Mouse (Mus musculus): Measurements from ENCODE around the gene Tm7sf2. TPM values are rescaled to one million over a fixed set of nuclear protein-coding genes. Genes with fewer than 3 reads are reported as not detected.

Gene Tm7sf2
- polyA plus RNA-seq, 2 experiments = 35.0 to 35.9 TPM

DNA sequence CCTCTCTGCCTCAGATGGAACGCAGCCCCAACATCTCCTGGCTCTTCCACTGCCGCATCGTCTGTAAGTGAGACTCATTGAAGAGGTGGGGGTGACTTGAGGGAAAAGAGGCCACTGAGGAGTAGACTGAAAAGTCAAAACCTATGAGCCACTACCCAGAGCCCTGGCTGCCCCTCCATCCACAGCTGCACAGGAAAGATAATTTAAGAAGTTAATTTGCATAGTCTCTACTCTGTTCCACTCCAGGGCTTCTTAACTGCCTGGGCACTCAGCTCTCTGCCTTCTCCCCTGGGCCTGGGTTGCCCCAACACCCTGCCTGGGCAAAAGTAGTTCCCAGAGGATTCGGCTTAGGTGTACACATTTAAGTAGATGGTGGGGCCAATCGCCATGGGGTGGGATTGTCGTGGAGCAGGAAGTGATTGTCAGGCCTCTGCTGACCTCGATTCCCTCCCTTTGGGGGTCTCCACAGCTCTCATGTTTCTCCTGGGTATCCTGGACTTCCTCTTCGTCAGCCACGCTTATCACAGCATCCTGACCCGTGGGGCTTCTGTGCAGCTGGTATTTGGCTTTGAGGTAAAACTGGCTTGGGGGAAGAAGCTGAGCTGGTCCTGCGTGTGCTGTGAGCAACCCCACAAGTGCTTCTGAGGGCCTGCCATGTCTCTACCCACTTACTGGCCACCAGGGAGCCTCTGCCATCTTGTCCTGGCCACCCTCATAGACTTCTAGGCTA lies 19.3 kb downstream of the Tm7sf2 start:
- no peak for DNase-seq (ENCODE audit: low read depth in 3 of 3, low spot score in 3 of 3)
- ATAC-seq (ENCODE audit: insufficient read depth) = no peak
- no peak overlapping the region for H3K27ac ChIP-seq
- H3K36me3 ChIP-seq (replicated peaks; ENCODE audit: control insufficient read depth, insufficient read depth, low read depth) = peaks cover 56% of the 10 kb centered on the region
- 55% methylated on average over 11 of the region's 11 CpGs for WGBS (ENCODE audit: insufficient replicate concordance)
- H3K27me3 ChIP-seq (ENCODE audit: control insufficient read depth, insufficient read depth, low read length) = no peaks in the 10 kb centered on the region
- H3K9ac ChIP-seq (replicated peaks) = no peak overlapping the region
- H3K4me2 ChIP-seq (ENCODE audit: low read depth) = peak overlapping the region; percentile 99
- TF ChIP-seq EP300 (IDR thresholded peaks at IDR 0.05; ENCODE audit: low read depth) (no peak), CTCF (IDR thresholded peaks at IDR 0.05; ENCODE audit: low read depth) (no peak)
- H3K4me1 ChIP-seq (replicated peaks; ENCODE audit: control insufficient read depth in 2 of 2, insufficient read depth in 2 of 2, low read length in 1 of 2) = peaks cover 15 to 21% of the 10 kb centered on the region in 2 experiments
- no peaks in the 10 kb centered on the region for H3K9me3 ChIP-seq (ENCODE audit: control insufficient read depth, low read length)
- H3K4me3 ChIP-seq (ENCODE audit: insufficient read depth in 1 of 2, low read depth in 2 of 2, low read length in 2 of 2) = 0 out of 4 replicates have a peak overlapping the region, but pooled peaks of 1 of the 2 experiments have one; percentile 12

DNA sequence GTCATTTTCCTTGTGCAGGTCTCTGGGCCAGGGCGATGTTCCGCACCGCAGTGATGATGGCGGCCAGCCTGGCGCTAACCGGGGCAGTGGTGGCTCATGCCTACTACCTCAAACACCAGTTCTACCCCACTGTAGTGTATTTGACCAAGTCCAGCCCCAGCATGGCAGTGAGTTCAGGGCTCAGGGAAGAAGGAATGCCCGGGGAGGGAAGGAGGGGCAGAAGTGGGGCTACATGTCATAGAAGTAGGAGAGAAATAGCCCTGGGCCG lies 20.3 kb downstream of the Tm7sf2 start:
- no peak for ATAC-seq (ENCODE audit: insufficient read depth)
- WGBS (ENCODE audit: insufficient replicate concordance) = 71% methylated on average over 8 of the region's 8 CpGs
- Histone ChIP-seq H3K9ac (replicated peaks) (peak overlapping the region; percentile 97), H3K36me3 (replicated peaks; ENCODE audit: control insufficient read depth, insufficient read depth, low read depth) (peaks cover 47% of the 10 kb centered on the region), H3K27ac (peak overlapping the region; percentile 96), H3K9me3 (ENCODE audit: control insufficient read depth, low read length) (no peaks in the 10 kb centered on the region), H3K27me3 (ENCODE audit: control insufficient read depth, insufficient read depth, low read length) (no peaks in the 10 kb centered on the region), H3K4me2 (ENCODE audit: low read depth) (peak overlapping the region; percentile 99), H3K4me3 (ENCODE audit: insufficient read depth in 1 of 2, low read depth in 2 of 2, low read length in 2 of 2) (peak overlapping the region; percentile 90 to 91), H3K4me1 (replicated peaks; ENCODE audit: control insufficient read depth in 2 of 2, insufficient read depth in 2 of 2, low read length in 1 of 2) (peaks cover 15 to 21% of the 10 kb centered on the region in 2 experiments)
- TF ChIP-seq CTCF (IDR thresholded peaks at IDR 0.05; ENCODE audit: low read depth) (no peak), EP300 (IDR thresholded peaks at IDR 0.05; ENCODE audit: low read depth) (no peak)
- DNase-seq (ENCODE audit: low read depth in 3 of 3, low spot score in 3 of 3) = no peak

DNA sequence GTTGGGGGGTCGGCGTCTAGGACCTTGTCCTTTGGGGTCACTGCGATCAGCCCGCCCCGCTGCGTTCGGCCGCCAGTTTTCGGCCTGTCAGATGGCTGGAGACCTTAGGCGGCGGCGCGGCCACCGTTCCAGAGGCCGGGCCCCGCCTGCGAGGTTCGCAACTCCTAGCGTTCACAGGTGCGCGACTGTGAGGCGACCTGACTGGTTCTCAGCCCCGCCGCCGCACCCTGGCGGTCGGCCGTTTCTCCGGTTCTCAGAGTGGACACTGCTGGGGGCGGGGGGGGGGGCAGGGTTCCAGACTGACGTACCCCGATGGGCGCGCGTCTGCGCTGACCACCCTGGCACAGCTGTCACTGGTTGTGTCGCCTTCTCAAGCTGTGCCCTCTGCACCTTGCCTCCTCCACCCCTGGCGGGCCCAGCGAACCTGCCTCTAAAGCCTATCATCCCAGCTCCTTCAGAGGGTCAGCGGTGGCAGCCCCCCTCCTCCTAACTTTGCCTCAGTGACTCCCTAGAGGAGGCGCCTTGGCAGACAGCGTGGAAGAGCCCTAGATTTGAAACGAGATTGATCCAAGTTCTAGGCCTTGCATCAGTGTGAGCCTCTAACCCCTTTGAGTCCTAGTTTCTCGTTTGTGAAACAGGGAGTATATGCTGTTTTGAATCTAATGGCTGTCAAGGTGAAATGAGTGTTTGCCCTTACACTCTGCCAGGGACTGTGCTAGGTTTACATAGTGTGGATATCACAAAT lies 20.8 kb downstream of the Tm7sf2 start:
- no peak for DNase-seq (ENCODE audit: low read depth in 3 of 3, low spot score in 3 of 3)
- 2% methylated on average over 43 of the region's 44 CpGs for WGBS (ENCODE audit: insufficient replicate concordance)
- Histone ChIP-seq H3K4me2 (ENCODE audit: low read depth) (peak overlapping the region; percentile 99), H3K4me3 (ENCODE audit: insufficient read depth in 1 of 2, low read depth in 2 of 2, low read length in 2 of 2) (peak overlapping the region; percentile 90 to 91), H3K4me1 (replicated peaks; ENCODE audit: control insufficient read depth in 2 of 2, insufficient read depth in 2 of 2, low read length in 1 of 2) (peaks cover 15 to 21% of the 10 kb centered on the region in 2 experiments), H3K9me3 (ENCODE audit: control insufficient read depth, low read length) (no peaks in the 10 kb centered on the region), H3K27ac (peak overlapping the region; percentile 96), H3K36me3 (replicated peaks; ENCODE audit: control insufficient read depth, insufficient read depth, low read depth) (peaks cover 42% of the 10 kb centered on the region), H3K9ac (replicated peaks) (peak overlapping the region; percentile 97), H3K27me3 (ENCODE audit: control insufficient read depth, insufficient read depth, low read length) (no peaks in the 10 kb centered on the region)
- peak; percentile 13 for ATAC-seq (ENCODE audit: insufficient read depth)
- TF ChIP-seq EP300 (IDR thresholded peaks at IDR 0.05; ENCODE audit: low read depth) = no peak
- TF ChIP-seq CTCF (IDR thresholded peaks at IDR 0.05; ENCODE audit: low read depth) = peak; percentile 8; the same call in 1 of the 2 replicates

DNA sequence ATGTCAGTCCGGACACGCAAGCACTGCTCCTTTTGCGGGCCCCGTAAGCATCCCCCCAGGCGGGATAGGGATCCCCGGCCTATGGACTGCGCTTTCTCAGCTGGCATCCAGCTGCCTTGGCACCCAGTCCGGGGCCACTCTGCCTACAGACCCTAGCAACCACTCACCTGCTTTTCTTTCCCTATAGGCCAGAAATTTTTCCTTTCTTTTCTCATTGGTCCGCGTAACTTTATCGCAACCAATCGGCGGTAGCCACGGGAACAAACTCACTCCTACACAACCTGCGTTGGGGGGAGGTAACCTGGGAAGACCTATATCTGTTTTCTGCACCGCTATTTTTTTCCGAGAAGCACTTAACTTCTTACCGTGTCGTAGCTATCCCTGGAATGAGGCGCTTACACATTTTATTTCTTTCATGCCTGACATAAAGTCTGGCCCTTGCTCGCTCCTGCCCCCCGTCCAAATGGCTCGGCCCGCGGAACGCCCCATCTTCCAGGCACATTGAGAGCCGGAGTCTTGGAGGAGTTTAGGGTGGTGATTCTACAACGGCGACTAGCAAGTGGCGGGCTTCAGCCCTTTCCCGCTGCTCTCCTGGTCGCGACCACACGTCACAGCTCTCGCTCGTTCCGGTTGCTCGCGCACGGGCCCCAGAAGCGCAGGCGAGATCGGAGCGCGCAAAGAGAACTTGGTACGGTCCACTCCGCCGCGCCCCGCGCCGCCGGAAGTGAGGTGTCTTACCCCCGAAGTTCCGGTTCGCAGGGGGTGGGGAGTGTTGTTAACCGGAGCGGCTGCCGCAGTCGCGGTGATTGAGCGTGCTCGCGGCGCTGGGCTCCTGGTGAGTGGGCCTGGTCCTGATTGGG lies 21.6 kb downstream of the Tm7sf2 start, which contains the start of gene Syvn1:
TSS of gene Syvn1 (plus strand) at position 283 of the 860 bp plus-strand sequence.
- WGBS (ENCODE audit: insufficient replicate concordance) = under 1% methylated on average over 65 of the region's 65 CpGs
- H3K4me2 ChIP-seq (ENCODE audit: low read depth) = peak within 1 kb of the TSS; percentile 99
- peaks cover 34% of the 10 kb centered on the region for H3K36me3 ChIP-seq (replicated peaks; ENCODE audit: control insufficient read depth, insufficient read depth, low read depth)
- DNase-seq (ENCODE audit: low read depth in 3 of 3, low spot score in 3 of 3) (peak; percentile 93 to 96 (median 95)), ATAC-seq (ENCODE audit: insufficient read depth) (peak; percentile 92)
- peak; percentile 33; the same call in 1 of the 2 replicates for TF ChIP-seq EP300 (IDR thresholded peaks at IDR 0.05; ENCODE audit: low read depth)
- TF ChIP-seq CTCF (IDR thresholded peaks at IDR 0.05; ENCODE audit: low read depth) = no peak
- H3K27me3 ChIP-seq (ENCODE audit: control insufficient read depth, insufficient read depth, low read length) = no peaks in the 10 kb centered on the region
- peaks cover 15 to 21% of the 10 kb centered on the region in 2 experiments for H3K4me1 ChIP-seq (replicated peaks; ENCODE audit: control insufficient read depth in 2 of 2, insufficient read depth in 2 of 2, low read length in 1 of 2)
- H3K4me3 ChIP-seq (ENCODE audit: insufficient read depth in 1 of 2, low read depth in 2 of 2, low read length in 2 of 2) = peak within 1 kb of the TSS; percentile 90 to 91
- H3K9me3 ChIP-seq (ENCODE audit: control insufficient read depth, low read length) = no peaks in the 10 kb centered on the region
- peak within 1 kb of the TSS; percentile 96 for H3K27ac ChIP-seq
- peak within 1 kb of the TSS; percentile 97 for H3K9ac ChIP-seq (replicated peaks)

Measured in liver, embryonic 14.5 days (tissue).